Mouse (Mus musculus) small intestine, adult 2 months (tissue): Measurements from ENCODE around the gene Tgm3.

ENCODE experiments used
- CTCF ChIP-seq: fragments of 200-500 bp; IDR thresholded peaks from 2 replicates; pipeline ENCODE4 v1.5.1; 2012; ENCODE audit warnings: low read depth, mild to moderate bottlenecking, control low read depth, inconsistent platforms, low read length, moderate library complexity, mixed read lengths; ENCODE audit not compliant: insufficient replicate concordance, insufficient read length; ENCODE audit errors: extremely low read depth
- POLR2A ChIP-seq: fragments of 200-500 bp; IDR thresholded peaks from 2 replicates; pipeline ENCODE4 v1.6.1; 2012; ENCODE audit warnings: low read depth, mild to moderate bottlenecking, control low read depth, inconsistent platforms, low read length, moderate library complexity

GRCm38 (mm10) chr2:130013646-130014045, 1.5 kb downstream of the Tgm3 start:
- TF ChIP-seq CTCF (no peak), POLR2A (no peak)
